Mouse (Mus musculus): ENCODE measurements around the gene Usp6nl.

GRCm38 (mm10) chr2:6367497-6367896 is 45.0 kb downstream of the Usp6nl start:
- TF ChIP-seq CTCF (IDR thresholded peaks at IDR 0.05; ENCODE audit: borderline replicate concordance, extremely low read depth, insufficient read depth, insufficient read length): no peak
- TF ChIP-seq POLR2A (IDR thresholded peaks at IDR 0.05; ENCODE audit: borderline replicate concordance, extremely low read depth, insufficient read depth, insufficient read length, poor library complexity, severe bottlenecking): no peak
